Mouse (Mus musculus) lung, postnatal 0 days (tissue): Measurements from ENCODE around the gene Vipr1.

Experiments used
- CTCF ChIP-seq: IDR thresholded peaks from 2 replicates; pipeline ENCODE4 v1.5.1; 2016; ENCODE audit warnings: antibody characterized with exemption, mild to moderate bottlenecking
- EP300 ChIP-seq: IDR thresholded peaks from 2 replicates; pipeline ENCODE4 v1.6.1; 2016; ENCODE audit warnings: antibody characterized with exemption, mild to moderate bottlenecking, control low read depth

DNA sequence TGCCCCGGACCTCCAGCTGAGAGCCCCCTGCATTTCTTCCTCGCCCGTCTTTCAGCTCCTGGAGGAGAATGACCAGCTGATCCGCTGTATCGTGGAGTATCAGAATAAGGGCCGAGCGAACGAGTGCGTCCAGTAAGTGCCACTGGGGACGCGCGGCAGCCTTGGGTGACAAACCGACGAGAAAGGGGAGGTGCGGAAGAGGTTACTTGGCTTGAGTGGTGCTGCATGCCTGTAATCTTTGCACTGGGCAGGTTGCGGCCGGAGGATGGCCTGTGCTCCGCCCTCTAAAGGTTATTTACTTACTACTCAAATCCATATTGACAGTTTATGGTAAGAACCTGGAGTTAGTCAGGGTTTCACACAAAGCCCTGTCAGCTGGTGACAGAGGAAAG, 68.1 kb downstream of the Vipr1 start:
- TF ChIP-seq CTCF = no peak
- no peak for TF ChIP-seq EP300
